Mouse (Mus musculus) adrenal gland, postnatal 36 days (tissue): ENCODE results near the gene Ttc28. TPM values are rescaled to one million over a fixed set of nuclear protein-coding genes. Genes with fewer than 3 reads are reported as not detected.

Experiments
- DNase-seq, 2 experiments: peaks; one replicate each; pipeline ENCODE4 v3.0.0; 2021; ENCODE audit warnings: mixed read lengths in 1 of 2
- total RNA-seq, 2 experiments: library from RNA; stranded (reverse); gene quantifications; 2 replicates each; pipeline ENCODE4 v1.2.3; 2021

Ttc28 gene
- total RNA-seq, 2 experiments from 2014 or later: 18.5 to 21.9 TPM

- DNase-seq: peak; percentile 30 to 48
Measured at GRCm38 (mm10) chr5:111097233-111098160, 217.9 kb downstream of the Ttc28 start.

GRCm38 (mm10) chr5:111098516-111099274 lies 219.1 kb downstream of the Ttc28 start:
- peak in 1 of 2 experiments; percentile 51 for DNase-seq

GRCm38 (mm10) chr5:111100585-111100984 lies 221.0 kb downstream of the Ttc28 start:
- DNase-seq: no peak

DNA sequence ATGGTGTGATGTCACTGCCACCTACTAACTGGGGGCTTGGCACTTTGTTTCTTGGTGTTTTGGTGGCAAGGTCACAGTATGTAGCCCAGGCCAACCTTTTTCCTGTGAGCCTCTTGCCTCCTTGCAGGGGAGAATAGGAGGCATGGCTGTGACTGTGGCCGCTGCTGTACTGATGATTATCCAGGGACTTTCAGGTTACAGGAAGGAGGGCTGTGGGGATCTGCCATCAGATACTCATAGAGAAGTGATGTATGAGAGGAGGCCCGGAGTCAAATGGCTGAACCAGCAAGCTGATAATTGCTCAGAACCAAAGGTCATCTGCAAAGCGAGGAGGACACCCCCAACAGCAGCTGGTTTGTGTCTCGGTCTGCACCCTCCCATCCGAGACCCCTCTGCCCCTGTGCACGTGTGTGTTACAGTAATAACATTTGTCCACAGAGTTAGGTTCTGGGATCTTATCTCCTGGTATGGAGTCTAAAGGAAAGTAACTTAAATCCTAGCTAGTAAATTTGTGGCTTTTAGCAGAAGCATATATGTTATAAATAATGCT lies 221.9 kb downstream of the Ttc28 start:
- DNase-seq: no peak

DNA sequence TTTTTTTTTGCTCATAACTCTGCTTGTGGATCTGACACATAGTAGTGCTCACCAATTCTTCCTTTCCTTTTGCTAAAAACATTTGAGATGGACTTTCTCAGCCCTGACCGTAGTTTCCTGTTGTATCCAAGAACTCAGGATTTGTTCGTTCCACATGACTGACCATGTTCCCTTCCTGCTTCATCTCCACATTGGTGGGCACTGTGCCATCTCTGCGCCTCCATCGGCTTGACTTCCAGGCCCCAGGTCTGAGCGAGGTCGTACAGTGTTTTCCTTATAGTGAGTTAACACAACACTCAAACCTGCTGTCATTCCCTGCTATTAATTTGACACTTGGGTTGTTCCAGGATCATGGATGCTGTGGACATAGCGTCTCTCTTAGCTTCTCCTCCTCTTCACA lies 225.2 kb downstream of the Ttc28 start:
- DNase-seq: no peak

GRCm38 (mm10) chr5:111111378-111111777 lies 231.8 kb downstream of the Ttc28 start:
- no peak for DNase-seq

- DNase-seq: peak; percentile 38 to 52
Measured at GRCm38 (mm10) chr5:111113183-111113582, 233.6 kb downstream of the Ttc28 start.

- DNase-seq: peak; percentile 71 to 72
Measured at GRCm38 (mm10) chr5:111113694-111114375, 234.2 kb downstream of the Ttc28 start.

- no peak for DNase-seq
Measured at GRCm38 (mm10) chr5:111114597-111114996, 235.0 kb downstream of the Ttc28 start.

- DNase-seq: no peak
Measured at GRCm38 (mm10) chr5:111115519-111116350, 236.1 kb downstream of the Ttc28 start.

DNA sequence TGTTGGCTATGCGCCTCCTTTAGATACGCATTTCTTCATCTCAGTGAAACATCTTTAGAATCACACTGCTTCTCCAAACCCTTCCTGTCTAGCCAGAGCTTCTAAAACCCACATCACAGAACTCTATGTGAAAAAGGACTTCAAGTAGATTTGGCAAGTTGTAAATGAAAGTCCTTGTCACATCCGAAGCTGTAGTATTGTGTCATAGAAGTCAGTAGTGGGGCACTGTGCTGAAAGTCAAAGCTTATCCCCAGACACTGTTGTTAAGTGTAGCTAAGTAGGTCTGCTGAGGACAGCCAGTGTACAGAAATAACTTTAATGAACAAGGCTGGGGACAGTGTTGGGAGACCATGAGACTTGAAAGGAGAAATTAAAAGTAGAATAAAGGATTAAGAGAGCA lies 240.2 kb downstream of the Ttc28 start:
- DNase-seq: no peak

GRCm38 (mm10) chr5:111120298-111120697 lies 240.7 kb downstream of the Ttc28 start:
- DNase-seq: no peak

GRCm38 (mm10) chr5:111120705-111121420 lies 241.3 kb downstream of the Ttc28 start:
- DNase-seq: peak; percentile 28 to 40

DNA sequence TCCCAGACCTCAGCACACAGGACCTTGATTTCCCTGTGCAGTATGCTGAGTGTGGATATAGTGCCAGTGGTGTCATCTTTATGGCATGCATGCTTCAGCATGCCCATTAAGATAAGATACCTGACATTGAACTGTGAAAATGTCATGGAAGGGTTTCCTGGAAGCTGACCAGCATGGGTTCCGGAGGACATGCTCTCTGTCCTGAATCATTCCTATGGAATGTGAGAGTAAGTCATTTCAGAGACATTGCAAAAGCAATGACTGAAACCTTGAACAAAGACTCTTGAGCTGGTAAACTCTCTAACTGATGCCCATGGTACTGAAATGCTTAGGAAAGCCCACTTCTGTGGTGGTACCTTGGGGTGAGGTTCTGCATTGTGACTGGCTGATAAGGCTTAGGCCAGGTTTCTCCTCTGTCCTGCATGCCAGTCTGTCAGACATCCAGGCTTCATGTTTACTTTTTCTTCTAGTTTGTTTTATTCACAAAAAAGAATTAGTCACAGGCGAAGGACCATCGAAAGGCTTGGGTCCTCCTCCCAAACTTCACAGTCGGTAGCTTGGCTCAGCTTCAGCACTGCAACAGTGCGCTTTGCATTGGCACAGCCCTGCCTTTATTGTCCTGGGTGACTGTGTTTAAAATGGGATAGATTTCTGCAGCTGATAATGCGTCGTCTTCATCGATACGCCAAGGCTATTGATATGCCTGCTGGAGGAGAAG lies 242.9 kb downstream of the Ttc28 start:
- DNase-seq: peak; percentile 65 to 68

GRCm38 (mm10) chr5:111123050-111123746 lies 243.6 kb downstream of the Ttc28 start:
- DNase-seq: no peak

DNA sequence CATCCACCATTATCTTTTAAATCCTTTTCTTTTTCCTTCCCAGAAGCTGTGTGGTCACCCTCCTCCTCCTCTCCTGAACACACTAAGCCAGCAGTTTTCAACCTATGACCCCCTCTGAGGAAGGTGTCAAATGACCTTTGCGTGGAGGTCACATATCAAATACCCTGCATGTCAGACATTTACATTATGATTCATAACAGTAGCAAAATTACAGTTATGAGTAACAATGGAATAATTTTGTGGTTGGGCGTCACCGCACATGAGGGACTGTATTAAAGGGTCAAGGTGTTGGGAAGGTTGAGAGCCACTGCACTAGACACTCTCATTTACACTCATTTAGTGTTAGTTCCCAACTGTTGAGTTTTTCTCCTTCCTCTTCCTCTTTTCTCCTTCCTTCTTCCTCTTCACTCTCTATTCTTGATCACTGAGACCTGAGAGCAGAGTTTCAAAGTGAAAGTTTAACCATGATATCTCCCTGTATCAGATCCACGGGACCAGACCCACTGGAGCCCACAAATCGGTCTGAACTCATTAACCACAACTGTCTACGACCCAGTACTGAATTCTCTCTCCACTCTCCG lies 245.1 kb downstream of the Ttc28 start:
- no peak for DNase-seq

DNA sequence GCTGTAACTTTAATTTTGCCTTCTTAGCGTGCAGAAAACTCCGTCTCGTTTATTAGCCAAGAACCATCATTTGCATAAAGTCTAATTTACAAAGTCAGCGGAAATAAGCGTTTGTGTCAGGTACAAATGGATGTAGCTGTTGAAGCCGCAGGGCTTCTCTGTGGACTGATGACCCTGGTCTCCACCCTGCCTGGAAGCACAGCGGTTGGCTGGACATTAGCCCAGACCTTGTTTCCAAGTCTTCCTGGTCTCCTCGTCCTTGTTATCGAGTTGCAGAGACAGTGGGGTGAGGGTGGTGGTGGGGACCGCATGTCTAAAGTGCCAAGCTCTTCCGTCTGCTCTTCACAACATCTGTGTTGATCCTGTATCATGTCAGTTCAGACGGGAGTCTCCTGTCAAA lies 246.1 kb downstream of the Ttc28 start:
- DNase-seq: no peak

GRCm38 (mm10) chr5:111127786-111128185 lies 248.2 kb downstream of the Ttc28 start:
- no peak for DNase-seq

GRCm38 (mm10) chr5:111130121-111130520 lies 250.5 kb downstream of the Ttc28 start:
- DNase-seq: no peak
